Mouse (Mus musculus): ENCODE results near the gene Sde2. TPM values are rescaled to one million over a fixed set of nuclear protein-coding genes. Genes with fewer than 3 reads are reported as not detected.

The Sde2 gene
- total RNA-seq, 2 experiments from 2014 or later: 10.3 to 14.2 TPM

DNA sequence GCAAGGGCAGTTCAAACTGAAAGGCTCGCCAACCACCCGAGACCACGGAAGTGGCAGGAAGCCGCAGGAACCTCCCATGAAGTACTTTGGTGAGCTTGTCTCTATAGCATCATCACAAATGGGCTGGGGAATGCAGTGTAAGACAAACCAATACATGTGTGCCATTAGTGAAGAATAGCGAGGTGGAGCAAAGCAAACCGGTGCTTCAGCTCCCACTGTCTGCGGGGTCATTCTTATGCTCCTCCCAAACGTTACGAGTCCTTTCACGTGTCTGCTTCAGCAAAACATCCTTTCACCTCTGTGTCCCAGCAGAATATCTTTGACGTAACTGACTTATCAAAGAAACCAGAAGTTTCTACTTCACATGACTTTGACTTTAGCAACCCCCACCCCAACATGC is 65.5 kb downstream of the Sde2 start:
- intact Hi-C loops (cut with DNase I): no loop called here
- DNase-seq: no peak

DNA sequence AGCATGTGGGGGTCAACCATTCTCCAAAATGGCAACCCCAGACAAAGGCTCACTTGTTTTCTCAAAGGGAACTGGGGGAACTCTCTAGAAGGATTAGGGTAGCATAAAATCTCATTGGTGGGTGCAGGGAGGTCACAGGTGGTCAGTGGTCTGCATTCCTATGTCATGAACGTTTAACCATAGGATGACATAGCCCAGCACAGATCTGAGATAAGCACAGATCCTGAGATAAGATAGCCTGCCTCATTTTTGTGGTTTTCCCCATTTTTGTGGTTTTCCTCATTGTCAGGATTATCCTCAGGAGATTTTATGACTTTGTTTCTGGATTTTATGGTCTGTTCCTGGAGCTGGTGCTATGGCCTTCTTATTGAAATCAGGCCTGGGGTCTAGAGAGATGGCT is 66.1 kb downstream of the Sde2 start:
- intact Hi-C loops (cut with DNase I): no loop called here
- no peak for DNase-seq

Other genes starting within 250 kb of the Sde2 start
- gene Lin9, start 210.0 kb upstream of the Sde2 start, total RNA-seq (2021): 1 to 10 TPM; 2.8 to 3.6 TPM
- not detected for gene Mixl1, start 154.1 kb upstream of the Sde2 start, total RNA-seq (2021)
- 10 to 100 TPM; 22.5 to 23.4 TPM for gene Acbd3, start 125.1 kb upstream of the Sde2 start, total RNA-seq (2021)
- 100 to 1,000 TPM; 457 to 506 TPM for gene H3f3a, start 37.2 kb upstream of the Sde2 start, total RNA-seq (2021)
- gene Lefty2, start 42.0 kb downstream of the Sde2 start, total RNA-seq (2021): not detected
- gene Pycr2, start 53.2 kb downstream of the Sde2 start, total RNA-seq (2021): 10 to 100 TPM; 12.5 to 15.6 TPM
- gene Lefty1, start 83.9 kb downstream of the Sde2 start, total RNA-seq (2021): 1 to 10 TPM in 1 of 2 experiments, under 1 TPM in 1; 0.95 to 1.0 TPM
- 10 to 100 TPM; 13.8 to 13.9 TPM for gene Tmem63a, start 91.2 kb downstream of the Sde2 start, total RNA-seq (2021)
- 10 to 100 TPM; 35.4 to 41.5 TPM for gene Ephx1, start 169.8 kb downstream of the Sde2 start, total RNA-seq (2021)
- gene 9130409I23Rik, start 200.1 kb downstream of the Sde2 start, total RNA-seq (2021): not detected